Mouse (Mus musculus): ENCODE results near the gene Mrps18c. TPM values are rescaled to one million over a fixed set of nuclear protein-coding genes. Genes with fewer than 3 reads are reported as not detected.

Mrps18c gene
- total RNA-seq, 1 experiment: 72.8 TPM

- Histone ChIP-seq H3K9me3 (ENCODE audit: control insufficient read depth, insufficient read depth, low read depth, low read length) (no peaks in the 10 kb centered on the region), H3K27ac (ENCODE audit: insufficient read depth, low read depth, low read length, poor library complexity, severe bottlenecking) (no peak overlapping the region), H3K4me3 (ENCODE audit: insufficient read depth in 1 of 2, low read depth in 1 of 2, low read length in 2 of 2, poor library complexity in 1 of 2, severe bottlenecking in 1 of 2) (no peak overlapping the region), H3K36me3 (ENCODE audit: control insufficient read depth, insufficient read depth, low read length, poor library complexity, severe bottlenecking) (no peaks in the 10 kb centered on the region), H3K9ac (ENCODE audit: insufficient read depth, low read depth, low read length, poor library complexity, severe bottlenecking) (no peak overlapping the region), H3K4me1 (ENCODE audit: control insufficient read depth in 2 of 2, insufficient read depth in 2 of 2, low read length in 2 of 2, poor library complexity in 1 of 2) (peaks cover 0 to 3% of the 10 kb centered on the region in 2 experiments; a peak in 1 of 4 replicates)
- in situ Hi-C loops (cut with MboI; ENCODE audit: low sequenced_read_pairs in 2 of 2, unreplicated experiment in 2 of 2): loop anchor here (10.0 to 25.0 kb wide), 2 partner anchors 89 to 836 kb away; partner anchors contain the start of gene Nkx6-1 (in 1 of the 2)
- DNase-seq (ENCODE audit: low read depth, low spot score): no peak
- TF ChIP-seq ZNF384 (IDR thresholded peaks at IDR 0.05; ENCODE audit: low read depth, low read length) (no peak), ZC3H11A (IDR thresholded peaks at IDR 0.05; ENCODE audit: borderline replicate concordance, low read depth, low read length) (no peak; the same call in 1 of the 2 replicates), CHD2 (IDR thresholded peaks at IDR 0.05; ENCODE audit: low read depth, low read length) (no peak), MAFK (IDR thresholded peaks at IDR 0.05; ENCODE audit: insufficient read depth, low read depth, low read length) (no peak), HCFC1 (IDR thresholded peaks at IDR 0.05; ENCODE audit: borderline replicate concordance, insufficient read depth, low read length) (no peak)
Observed at GRCm38 (mm10) chr5:100825975-100826374, 27.5 kb downstream of the Mrps18c start.

GRCm38 (mm10) chr5:100826531-100826930 lies 28.1 kb downstream of the Mrps18c start:
- in situ Hi-C loops (cut with MboI; ENCODE audit: low sequenced_read_pairs in 2 of 2, unreplicated experiment in 2 of 2): loop anchor here (10.0 to 25.0 kb wide), 2 partner anchors 88 to 836 kb away; partner anchors contain the start of gene Nkx6-1 (in 1 of the 2)

GRCm38 (mm10) chr5:100828701-100829100 lies 30.3 kb downstream of the Mrps18c start:
- H3K27ac ChIP-seq (ENCODE audit: insufficient read depth, low read depth, low read length, poor library complexity, severe bottlenecking): no peak overlapping the region
- no peaks in the 10 kb centered on the region for H3K36me3 ChIP-seq (ENCODE audit: control insufficient read depth, insufficient read depth, low read length, poor library complexity, severe bottlenecking)
- TF ChIP-seq ZC3H11A (IDR thresholded peaks at IDR 0.05; ENCODE audit: borderline replicate concordance, low read depth, low read length) (no peak), HCFC1 (IDR thresholded peaks at IDR 0.05; ENCODE audit: borderline replicate concordance, insufficient read depth, low read length) (no peak), ZNF384 (IDR thresholded peaks at IDR 0.05; ENCODE audit: low read depth, low read length) (no peak), CHD2 (IDR thresholded peaks at IDR 0.05; ENCODE audit: low read depth, low read length) (no peak), MAFK (IDR thresholded peaks at IDR 0.05; ENCODE audit: insufficient read depth, low read depth, low read length) (no peak)
- in situ Hi-C loops (cut with MboI; ENCODE audit: low sequenced_read_pairs in 2 of 2, unreplicated experiment in 2 of 2): loop anchor here (10.0 to 25.0 kb wide), 2 partner anchors 86 to 834 kb away; partner anchors contain the start of gene Nkx6-1 (in 1 of the 2)
- H3K4me3 ChIP-seq (ENCODE audit: insufficient read depth in 1 of 2, low read depth in 1 of 2, low read length in 2 of 2, poor library complexity in 1 of 2, severe bottlenecking in 1 of 2): no peak overlapping the region
- H3K9me3 ChIP-seq (ENCODE audit: control insufficient read depth, insufficient read depth, low read depth, low read length): no peaks in the 10 kb centered on the region
- H3K9ac ChIP-seq (ENCODE audit: insufficient read depth, low read depth, low read length, poor library complexity, severe bottlenecking): no peak overlapping the region
- no peak for DNase-seq (ENCODE audit: low read depth, low spot score)
- H3K4me1 ChIP-seq (ENCODE audit: control insufficient read depth in 2 of 2, insufficient read depth in 2 of 2, low read length in 2 of 2, poor library complexity in 1 of 2): no peaks in the 10 kb centered on the region

More at GRCm38 (mm10) chr5:100826531-100826930, 28.1 kb downstream of the Mrps18c start:
- no peak for DNase-seq (ENCODE audit: low read depth, low spot score)
- Histone ChIP-seq H3K9me3 (ENCODE audit: control insufficient read depth, insufficient read depth, low read depth, low read length) (no peaks in the 10 kb centered on the region), H3K4me3 (ENCODE audit: insufficient read depth in 1 of 2, low read depth in 1 of 2, low read length in 2 of 2, poor library complexity in 1 of 2, severe bottlenecking in 1 of 2) (no peak overlapping the region), H3K9ac (ENCODE audit: insufficient read depth, low read depth, low read length, poor library complexity, severe bottlenecking) (no peak overlapping the region), H3K4me1 (ENCODE audit: control insufficient read depth in 2 of 2, insufficient read depth in 2 of 2, low read length in 2 of 2, poor library complexity in 1 of 2) (no peaks in the 10 kb centered on the region), H3K36me3 (ENCODE audit: control insufficient read depth, insufficient read depth, low read length, poor library complexity, severe bottlenecking) (no peaks in the 10 kb centered on the region), H3K27ac (ENCODE audit: insufficient read depth, low read depth, low read length, poor library complexity, severe bottlenecking) (no peak overlapping the region)
- TF ChIP-seq ZNF384 (IDR thresholded peaks at IDR 0.05; ENCODE audit: low read depth, low read length): no peak

GRCm38 (mm10) chr5:100832680-100833079 lies 34.3 kb downstream of the Mrps18c start:
- in situ Hi-C loops (cut with MboI; ENCODE audit: low sequenced_read_pairs in 2 of 2, unreplicated experiment in 2 of 2): loop anchor here in 1 of 2 experiments (25.0 kb wide), 1 partner anchor 830 kb away; the partner anchor contains the start of gene Nkx6-1
- H3K4me1 ChIP-seq (ENCODE audit: control insufficient read depth in 2 of 2, insufficient read depth in 2 of 2, low read length in 2 of 2, poor library complexity in 1 of 2): 0 out of 4 replicates have a peak, but pooled peaks cover 2% of the 10 kb centered on the region in 2 experiments
- TF ChIP-seq CHD2 (IDR thresholded peaks at IDR 0.05; ENCODE audit: low read depth, low read length) (no peak), ZNF384 (IDR thresholded peaks at IDR 0.05; ENCODE audit: low read depth, low read length) (no peak)
- H3K9ac ChIP-seq (ENCODE audit: insufficient read depth, low read depth, low read length, poor library complexity, severe bottlenecking): no peak overlapping the region
- H3K4me3 ChIP-seq (ENCODE audit: insufficient read depth in 1 of 2, low read depth in 1 of 2, low read length in 2 of 2, poor library complexity in 1 of 2, severe bottlenecking in 1 of 2): no peak overlapping the region
- H3K27ac ChIP-seq (ENCODE audit: insufficient read depth, low read depth, low read length, poor library complexity, severe bottlenecking): no peak overlapping the region
- no peak for DNase-seq (ENCODE audit: low read depth, low spot score)
- no peaks in the 10 kb centered on the region for H3K9me3 ChIP-seq (ENCODE audit: control insufficient read depth, insufficient read depth, low read depth, low read length)
- no peaks in the 10 kb centered on the region for H3K36me3 ChIP-seq (ENCODE audit: control insufficient read depth, insufficient read depth, low read length, poor library complexity, severe bottlenecking)

GRCm38 (mm10) chr5:100833841-100834240 lies 35.4 kb downstream of the Mrps18c start:
- Histone ChIP-seq H3K27ac (ENCODE audit: insufficient read depth, low read depth, low read length, poor library complexity, severe bottlenecking) (no peak overlapping the region), H3K9me3 (ENCODE audit: control insufficient read depth, insufficient read depth, low read depth, low read length) (no peaks in the 10 kb centered on the region), H3K36me3 (ENCODE audit: control insufficient read depth, insufficient read depth, low read length, poor library complexity, severe bottlenecking) (no peaks in the 10 kb centered on the region), H3K9ac (ENCODE audit: insufficient read depth, low read depth, low read length, poor library complexity, severe bottlenecking) (no peak overlapping the region), H3K4me3 (ENCODE audit: insufficient read depth in 1 of 2, low read depth in 1 of 2, low read length in 2 of 2, poor library complexity in 1 of 2, severe bottlenecking in 1 of 2) (no peak overlapping the region), H3K4me1 (ENCODE audit: control insufficient read depth in 2 of 2, insufficient read depth in 2 of 2, low read length in 2 of 2, poor library complexity in 1 of 2) (0 out of 4 replicates have a peak, but pooled peaks cover 2% of the 10 kb centered on the region in 2 experiments)
- in situ Hi-C loops (cut with MboI; ENCODE audit: low sequenced_read_pairs in 2 of 2, unreplicated experiment in 2 of 2): loop anchor here in 1 of 2 experiments (25.0 kb wide), 1 partner anchor 828 kb away; the partner anchor contains the start of gene Nkx6-1
- TF ChIP-seq ZC3H11A (IDR thresholded peaks at IDR 0.05; ENCODE audit: borderline replicate concordance, low read depth, low read length): no peak
- TF ChIP-seq HCFC1 (IDR thresholded peaks at IDR 0.05; ENCODE audit: borderline replicate concordance, insufficient read depth, low read length): no peak
- TF ChIP-seq MAFK (IDR thresholded peaks at IDR 0.05; ENCODE audit: insufficient read depth, low read depth, low read length): no peak
- TF ChIP-seq CHD2 (IDR thresholded peaks at IDR 0.05; ENCODE audit: low read depth, low read length): no peak
- TF ChIP-seq ZNF384 (IDR thresholded peaks at IDR 0.05; ENCODE audit: low read depth, low read length): no peak
- DNase-seq (ENCODE audit: low read depth, low spot score): no peak
